Mouse (Mus musculus) liver, adult 2 months (tissue): ENCODE measurements around the gene Kbtbd7.

ENCODE experiments used
- CTCF ChIP-seq: fragments of 200-500 bp; IDR thresholded peaks from 2 replicates; pipeline ENCODE4 v1.5.1; 2011; ENCODE audit warnings: low read depth, low read length, control low read depth
- POLR2A ChIP-seq: fragments of 200-500 bp; IDR thresholded peaks from 2 replicates; pipeline ENCODE4 v1.6.1; 2011; ENCODE audit warnings: low read length, control low read depth; ENCODE audit not compliant: insufficient read depth; ENCODE audit errors: extremely low read depth

DNA sequence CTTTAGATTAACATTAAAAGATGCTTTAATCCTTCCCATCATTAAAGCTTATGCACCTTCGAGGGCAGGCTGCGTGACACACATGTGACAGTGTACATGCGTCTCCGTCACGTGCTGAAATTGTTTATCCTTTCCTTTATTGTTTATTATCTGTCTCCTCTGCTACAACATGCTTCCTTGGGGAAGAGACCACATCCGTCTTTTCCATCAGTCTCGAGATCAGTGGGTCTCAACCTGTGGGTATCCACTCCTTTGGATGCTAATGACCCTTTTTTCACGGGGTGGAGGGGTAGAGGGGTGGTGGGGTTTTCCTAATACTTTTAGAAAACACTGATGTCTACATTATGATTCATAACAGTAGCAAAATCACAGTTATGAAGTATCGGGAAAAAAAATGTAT, 18.3 kb downstream of the Kbtbd7 start:
- TF ChIP-seq CTCF (no peak), POLR2A (no peak)
